Mouse (Mus musculus) heart, adult 2 months (tissue): ENCODE data around the gene Eif5a.
A peak's percentile ranks its signal among the peaks of the same experiment; 100 is the strongest.

Experiments
- CTCF ChIP-seq: fragments of 200-600 bp; IDR thresholded peaks from 2 replicates; pipeline ENCODE4 v1.8.1; 2022; ENCODE audit warnings: antibody characterized with exemption, mild to moderate bottlenecking, moderate library complexity
- EP300 ChIP-seq: fragments of 200-500 bp; IDR thresholded peaks from 2 replicates; pipeline ENCODE4 v1.6.1; 2011; ENCODE audit warnings: low read depth, low read length, control low read depth; ENCODE audit not compliant: insufficient read depth
- POLR2A ChIP-seq: fragments of 200-500 bp; IDR thresholded peaks from 2 replicates; pipeline ENCODE4 v1.6.1; 2011; ENCODE audit warnings: mild to moderate bottlenecking, low read depth, low read length, control low read depth; ENCODE audit not compliant: insufficient read depth

DNA sequence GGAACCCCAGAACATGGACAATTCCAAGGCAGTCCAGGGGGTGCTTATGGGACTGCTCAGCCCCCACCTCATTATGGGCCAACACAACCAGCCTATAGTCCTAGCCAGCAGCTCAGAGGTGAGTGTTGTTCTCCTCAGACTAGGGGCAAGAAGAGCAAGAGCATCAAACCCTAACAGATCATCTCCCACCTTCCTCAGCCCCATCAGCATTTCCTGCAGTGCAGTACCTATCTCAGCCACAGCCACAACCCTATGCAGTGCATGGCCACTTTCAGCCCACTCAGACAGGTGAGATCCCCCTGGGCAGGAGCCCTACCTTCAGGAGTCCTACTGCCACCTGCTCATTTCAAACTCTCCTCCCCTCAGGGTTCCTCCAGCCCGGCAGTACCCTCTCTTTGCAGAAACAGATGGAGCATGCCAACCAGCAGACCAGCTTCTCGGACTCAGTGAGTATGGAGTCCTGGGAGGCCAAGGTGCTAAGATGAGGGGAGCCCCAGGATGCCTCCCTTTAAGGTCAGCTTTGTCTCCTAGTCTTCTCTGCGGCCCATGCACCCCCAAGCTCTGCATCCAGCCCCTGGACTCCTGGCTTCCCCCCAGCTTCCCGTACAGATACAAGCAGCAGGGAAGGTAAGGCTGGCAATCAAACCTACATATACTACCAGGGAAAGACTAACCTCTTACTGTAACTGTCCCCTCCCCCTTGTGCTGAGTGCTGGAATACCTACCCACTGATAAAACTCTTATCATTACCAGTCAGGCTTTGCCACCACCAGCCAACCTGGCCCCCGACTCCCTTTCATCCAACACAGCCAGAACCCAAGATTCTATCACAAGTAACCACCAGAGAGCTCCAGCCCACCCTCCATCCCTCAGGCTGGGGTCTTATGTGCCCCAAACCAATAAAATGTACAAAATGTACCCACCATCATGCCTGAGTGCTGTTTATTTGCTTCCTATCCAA, 5.8 kb downstream of the Eif5a start:
- TF ChIP-seq CTCF (peak; percentile 18; the same call in 1 of the 2 replicates), POLR2A (no peak), EP300 (no peak)
